ENCODE assay signal across 8 mouse cellular contexts in the genomic region with DNA sequence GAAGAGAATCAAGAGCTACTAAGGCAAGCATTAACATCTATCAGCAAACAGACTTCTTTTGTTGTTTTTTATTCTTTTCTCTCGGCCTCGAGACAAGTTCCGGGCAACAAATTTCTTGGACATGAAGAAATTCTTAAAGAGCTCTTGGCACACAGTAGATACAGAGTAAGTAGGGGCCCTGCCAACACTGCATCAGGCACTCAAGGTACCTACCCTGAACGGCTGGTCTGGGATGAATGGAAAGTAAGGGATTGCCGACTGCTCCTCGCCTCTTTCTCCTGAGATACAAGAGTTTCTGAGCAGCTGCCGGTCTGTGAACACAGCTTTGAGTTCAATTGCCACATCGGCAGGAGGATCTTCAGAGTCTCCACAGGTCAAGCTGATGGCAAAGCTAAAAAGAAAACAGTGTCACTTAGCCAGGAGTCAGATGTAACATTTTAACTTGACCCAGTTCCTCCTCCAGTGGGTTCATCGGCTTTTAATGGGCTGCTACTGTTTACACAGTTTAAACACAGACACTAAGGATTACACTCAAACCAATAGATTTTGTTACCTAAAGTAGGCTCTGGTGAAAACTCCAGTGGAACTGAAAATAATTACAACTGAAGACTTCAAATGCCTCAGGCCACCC. TPM values are rescaled to one million over a fixed set of nuclear protein-coding genes. Genes with fewer than 3 reads are reported as not detected.
DNase-seq lines count a peak whose midpoint lies in the region; ATAC-seq and TF ChIP-seq lines count a peak whose summit lies in the region.

No protein-coding gene starts in this region.

- peaks cover 5% of the 10 kb centered on the region for H3K4me1 ChIP-seq in cortical plate, adult 2 months (ENCODE audit: control insufficient read depth, insufficient read depth, low read length)
- peaks cover 8% of the 10 kb centered on the region for H3K4me1 ChIP-seq in kidney, adult 2 months (ENCODE audit: control insufficient read depth, insufficient read depth, low read length)
- H3K4me1 ChIP-seq in lung, postnatal 0 days (ENCODE audit: insufficient read depth, low read depth, low read length) = no peaks in the 10 kb centered on the region; the same call in 1 of the 2 replicates

- WGBS in kidney, adult 2 months = 42% methylated on average over 9 of the region's 9 CpGs
- WGBS in lung, postnatal 0 days = 31% methylated on average over 9 of the region's 9 CpGs

- peak; percentile 74 for DNase-seq in heart, adult 11 months
- DNase-seq in heart, postnatal 4 days = no peak
- peak; percentile 77 for DNase-seq in kidney, adult 2 months
- peak; percentile 61 for DNase-seq in lung, postnatal 0 days (ENCODE audit: low spot score)
- no peak for DNase-seq in spleen, postnatal 14 days (ENCODE audit: low spot score in 2 of 2)
- DNase-seq in urinary bladder, postnatal 36 days (ENCODE audit: low spot score in 2 of 2) = no peak
- DNase-seq in adrenal gland, adult 18-20 months (ENCODE audit: low spot score in 2 of 2) = no peak

- peak overlapping the region; percentile 14 for H3K4me3 ChIP-seq in cortical plate, adult 2 months (ENCODE audit: insufficient read depth, low read length)
- no peak overlapping the region for H3K4me3 ChIP-seq in kidney, adult 2 months (ENCODE audit: insufficient read depth, low read depth, low read length)
- peak overlapping the region; percentile 94; the same call in 1 of the 2 replicates for H3K4me3 ChIP-seq in lung, postnatal 0 days (ENCODE audit: low read depth, low read length)

- no peaks in the 10 kb centered on the region for H3K9me3 ChIP-seq in lung, postnatal 0 days (ENCODE audit: low read length)

- H3K36me3 ChIP-seq in kidney, adult 2 months (ENCODE audit: control insufficient read depth, insufficient read depth, low read length) = no peaks in the 10 kb centered on the region
- H3K36me3 ChIP-seq in lung, postnatal 0 days (ENCODE audit: insufficient read depth, low read length) = peaks cover 9% of the 10 kb centered on the region; the same call in 1 of the 2 replicates

- TF ChIP-seq EP300 in lung, postnatal 0 days (IDR thresholded peaks at IDR 0.05) = no peak

- no peaks in the 10 kb centered on the region for H3K27me3 ChIP-seq in kidney, adult 2 months (replicated peaks; ENCODE audit: control insufficient read depth, insufficient read depth, low read length)
- no peaks in the 10 kb centered on the region for H3K27me3 ChIP-seq in lung, postnatal 0 days (replicated peaks; ENCODE audit: insufficient read depth, low read length)

- ATAC-seq in lung, postnatal 0 days = no peak

- no peak for TF ChIP-seq POLR2A in cortical plate, adult 2 months (IDR thresholded peaks at IDR 0.05; ENCODE audit: extremely low read depth, insufficient read depth, low read length)
- no peak for TF ChIP-seq POLR2A in kidney, adult 2 months (IDR thresholded peaks at IDR 0.05; ENCODE audit: low read depth, low read length)

- H3K4me2 ChIP-seq in lung, postnatal 0 days (replicated peaks; ENCODE audit: low read depth, low read length) = peak overlapping the region; percentile 85

- no peak overlapping the region for H3K27ac ChIP-seq in cortical plate, adult 2 months (ENCODE audit: insufficient read depth, low read length)
- H3K27ac ChIP-seq in kidney, adult 2 months (ENCODE audit: insufficient read depth, low read depth, low read length) = no peak overlapping the region
- H3K27ac ChIP-seq in lung, postnatal 0 days (ENCODE audit: low read length) = peak overlapping the region; percentile 96; the same call in 1 of the 2 replicates

- 0 out of 2 replicates have a peak overlapping the region, but pooled peaks have one; percentile 19 for H3K9ac ChIP-seq in lung, postnatal 0 days (replicated peaks; ENCODE audit: low read depth)

- TF ChIP-seq CTCF in cortical plate, adult 2 months (IDR thresholded peaks at IDR 0.05; ENCODE audit: extremely low read depth, insufficient read depth, low read length) = no peak
- no peak for TF ChIP-seq CTCF in kidney, adult 2 months (conservative IDR thresholded peaks at IDR 0.05; ENCODE audit: insufficient read depth, insufficient read length, low read depth, low read length)
- no peak for TF ChIP-seq CTCF in lung, postnatal 0 days (IDR thresholded peaks at IDR 0.05)

RNA-seq across cellular contexts. Expression of a gene that starts 1.7 kb away (rescaled TPM):
- total RNA-seq in heart, postnatal 4 days (2021) = 10 to 100 TPM; 40.4 to 43.0 TPM
- polyA plus RNA-seq in cortical plate, adult 2 months (2012; rRNA removed) = 46.5 and 48.4 TPM in 2 replicates
- 6.2 and 8.5 TPM in 2 replicates for polyA plus RNA-seq in kidney, adult 2 months (2012; rRNA removed)
- 39.6 and 40.1 TPM in 2 replicates for polyA plus RNA-seq in lung, postnatal 0 days (2015; fragmentation: Nextera tagmentation; extraction: Ambion mirVana)
- total RNA-seq in adrenal gland, adult 18-20 months (2021) = 10 to 100 TPM; 18.9 to 23.6 TPM

Comparison
In these comparisons a context has a peak if more than half of its experiments do, and no peak if none do; other contexts are left out.
1. DNase-seq: peak in heart, adult 11 months (single experiment), kidney, adult 2 months (single experiment) and lung, postnatal 0 days (single experiment); none in heart, postnatal 4 days (single experiment), spleen, postnatal 14 days (0 of 2), urinary bladder, postnatal 36 days (0 of 2) and adrenal gland, adult 18-20 months (0 of 2).